Mouse (Mus musculus) heart, adult 18-20 months (tissue): ENCODE results near the gene Rarres2. TPM values are rescaled to one million over a fixed set of nuclear protein-coding genes. Genes with fewer than 3 reads are reported as not detected.

Source experiments
- DNase-seq, 2 experiments: peaks; one replicate each; pipeline ENCODE4 v3.0.0; 2021 to 2022; ENCODE audit warnings: mixed read lengths in 1 of 2
- long read RNA-seq, 2 experiments: library from polyadenylated mRNA; stranded (forward); transcript quantifications; one replicate each; pipeline ENCODE4 v2.0.0; 2021
- total RNA-seq, 2 experiments: library from RNA; stranded (reverse); gene quantifications; 2 replicates each; pipeline ENCODE4 v1.2.3; 2021

The Rarres2 gene
- 10 to 100 TPM; 60.1 to 86.3 TPM for total RNA-seq
- long read RNA-seq, experiment 1, transcript Rarres2-204 (6 exons, 795 nt), result major isoform, 14 of 36 reads
- long read RNA-seq, experiment 1, transcript Rarres2-203 (6 exons, 672 nt), result minor isoform, 6 of 36 reads
- long read RNA-seq, experiment 1, transcript Rarres2-201 (6 exons, 731 nt), result minor isoform, 6 of 36 reads
- long read RNA-seq, experiment 1, transcript Rarres2-205 (6 exons, 681 nt), result minor isoform, 5 of 36 reads
- long read RNA-seq, experiment 1, partial matches to known transcripts, result 4 of 36 reads
- long read RNA-seq, experiment 1, other reads (novel, unspliced or antisense), result 1 of 36 reads
- long read RNA-seq, experiment 2, transcript Rarres2-204 (6 exons, 795 nt), result minor isoform, 9 of 33 reads
- long read RNA-seq, experiment 2, transcript Rarres2-201 (6 exons, 731 nt), result major isoform, 12 of 33 reads
- long read RNA-seq, experiment 2, partial matches to known transcripts, result 5 of 33 reads
- long read RNA-seq, experiment 2, other reads (novel, unspliced or antisense), result 1 of 33 reads

GRCm38 (mm10) chr6:48572572-48573061 is at the start of gene Rarres2:
Gene Rarres2, minus strand, starts transcription at chr6:48572789.
- peak; percentile 79 to 85 for DNase-seq

- DNase-seq, result no peak
These were observed 47.4 kb upstream of the Rarres2 start for GRCm38 (mm10) chr6:48620031-48620430.

- no peak for DNase-seq
These were observed 42.2 kb upstream of the Rarres2 start for GRCm38 (mm10) chr6:48614756-48615155.

DNA sequence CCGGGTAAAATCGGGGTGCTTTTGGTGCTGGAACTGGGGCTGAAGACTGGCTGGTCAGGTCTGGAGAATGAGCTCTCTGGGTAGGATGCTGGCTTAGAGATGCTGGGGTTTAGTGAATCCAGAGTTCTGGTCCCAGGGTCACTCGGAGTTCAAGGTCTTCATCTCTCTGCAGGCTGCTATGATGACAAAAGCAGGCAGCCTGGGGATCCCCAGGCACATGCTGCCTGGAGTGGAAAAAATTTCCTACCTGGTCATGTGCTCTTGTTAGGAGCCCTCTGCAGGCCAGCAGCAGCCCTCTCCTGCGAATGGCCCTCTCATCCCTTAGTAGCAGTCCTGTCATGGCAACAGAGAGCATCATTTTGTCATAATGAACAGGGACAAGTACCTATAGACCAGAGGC is 40.9 kb upstream of the Rarres2 start:
- DNase-seq, result no peak

DNA sequence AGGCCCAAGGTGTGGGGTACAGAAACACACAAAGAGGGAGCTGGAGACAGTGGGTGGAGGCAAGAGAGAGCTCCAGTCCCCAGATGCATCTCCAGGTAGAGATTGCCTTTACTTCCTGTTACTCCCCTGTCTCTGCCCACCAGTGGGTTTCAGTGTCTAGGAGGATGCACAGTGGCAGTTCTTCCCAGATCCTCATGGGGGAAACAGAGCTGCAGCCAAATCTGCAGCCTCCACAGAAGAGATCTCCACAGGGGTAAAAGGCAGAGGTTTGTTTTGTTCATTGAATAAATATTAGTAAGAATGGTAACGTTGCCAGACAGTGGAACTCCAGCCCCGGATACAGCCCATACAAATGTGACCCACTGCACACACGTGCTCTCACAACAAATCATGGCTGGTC is 38.1 kb upstream of the Rarres2 start:
- DNase-seq, result no peak

DNA sequence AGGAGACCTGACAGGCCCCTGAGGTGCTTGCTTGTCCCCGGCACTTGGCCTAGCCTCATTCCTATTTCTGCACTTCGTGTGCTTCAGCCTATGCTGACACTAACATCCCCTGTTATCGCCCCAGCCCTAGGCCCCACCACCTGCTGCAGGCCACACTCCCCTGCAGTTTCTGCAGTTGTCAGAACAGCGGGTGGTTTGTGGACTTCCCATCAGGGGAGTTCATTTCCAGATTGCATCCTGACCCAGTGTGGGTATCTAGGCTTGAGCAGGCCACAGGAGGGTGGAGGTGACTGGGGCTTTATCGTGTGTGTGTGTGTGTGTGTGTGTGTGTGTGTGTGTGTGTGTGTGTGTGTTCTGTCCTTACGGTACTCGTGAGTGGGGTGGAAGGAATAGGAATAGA is 36.9 kb upstream of the Rarres2 start:
- no peak for DNase-seq

DNA sequence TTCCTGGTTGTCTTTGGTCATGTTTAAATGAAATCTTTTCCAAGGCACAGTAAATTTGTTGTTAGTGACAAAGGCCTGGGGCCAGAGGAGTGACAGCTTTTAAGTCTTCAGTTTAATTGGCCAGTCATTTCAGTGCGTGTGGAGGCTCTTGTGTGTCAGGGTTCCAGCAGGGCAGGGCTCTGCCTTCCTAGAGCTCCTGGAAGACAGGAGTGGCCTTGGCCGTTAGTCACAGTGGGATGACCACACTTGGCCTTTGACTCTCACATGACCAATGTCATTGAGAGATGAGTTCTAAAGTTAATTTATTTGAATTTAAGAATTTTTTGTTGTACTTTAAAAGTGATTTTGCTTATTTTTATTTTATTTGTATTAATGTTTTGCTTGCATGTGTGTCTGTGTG is 35.5 kb upstream of the Rarres2 start:
- no peak for DNase-seq

- DNase-seq, result peak in 1 of 2 experiments; percentile 41
These were observed 29.6 kb upstream of the Rarres2 start for GRCm38 (mm10) chr6:48602080-48602741.

GRCm38 (mm10) chr6:48601271-48602079 is 28.9 kb upstream of the Rarres2 start, which contains the start of gene Zfp775:
Gene Zfp775, plus strand, starts transcription at chr6:48602063.
- DNase-seq, result peak; percentile 97 to 98

- DNase-seq, result no peak
These were observed 28.0 kb upstream of the Rarres2 start for GRCm38 (mm10) chr6:48600594-48600993.

- DNase-seq, result no peak
These were observed 24.6 kb upstream of the Rarres2 start for GRCm38 (mm10) chr6:48597233-48597625.

GRCm38 (mm10) chr6:48596545-48597232 is 24.1 kb upstream of the Rarres2 start:
- DNase-seq, result no peak

DNA sequence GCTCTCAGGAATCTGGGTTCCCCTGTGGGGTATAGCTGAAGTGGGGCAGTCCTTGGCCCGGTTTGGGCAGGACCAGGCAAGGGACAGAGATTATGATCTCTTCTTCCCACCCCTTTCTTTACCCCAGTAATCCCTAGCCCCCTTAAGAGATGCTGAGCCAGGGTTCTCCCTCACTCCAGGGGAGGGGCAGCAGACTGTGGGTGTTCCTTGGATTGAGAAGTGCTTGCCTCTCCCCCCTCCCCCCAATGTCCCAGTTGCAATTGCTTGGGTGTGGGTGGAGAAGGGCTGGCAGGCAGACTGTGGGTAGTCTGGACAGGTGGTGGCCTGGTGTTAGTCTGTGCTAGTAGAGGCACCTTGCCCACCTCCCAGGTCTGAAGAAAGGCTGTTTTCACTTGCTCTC is 22.7 kb upstream of the Rarres2 start:
- no peak for DNase-seq

DNA sequence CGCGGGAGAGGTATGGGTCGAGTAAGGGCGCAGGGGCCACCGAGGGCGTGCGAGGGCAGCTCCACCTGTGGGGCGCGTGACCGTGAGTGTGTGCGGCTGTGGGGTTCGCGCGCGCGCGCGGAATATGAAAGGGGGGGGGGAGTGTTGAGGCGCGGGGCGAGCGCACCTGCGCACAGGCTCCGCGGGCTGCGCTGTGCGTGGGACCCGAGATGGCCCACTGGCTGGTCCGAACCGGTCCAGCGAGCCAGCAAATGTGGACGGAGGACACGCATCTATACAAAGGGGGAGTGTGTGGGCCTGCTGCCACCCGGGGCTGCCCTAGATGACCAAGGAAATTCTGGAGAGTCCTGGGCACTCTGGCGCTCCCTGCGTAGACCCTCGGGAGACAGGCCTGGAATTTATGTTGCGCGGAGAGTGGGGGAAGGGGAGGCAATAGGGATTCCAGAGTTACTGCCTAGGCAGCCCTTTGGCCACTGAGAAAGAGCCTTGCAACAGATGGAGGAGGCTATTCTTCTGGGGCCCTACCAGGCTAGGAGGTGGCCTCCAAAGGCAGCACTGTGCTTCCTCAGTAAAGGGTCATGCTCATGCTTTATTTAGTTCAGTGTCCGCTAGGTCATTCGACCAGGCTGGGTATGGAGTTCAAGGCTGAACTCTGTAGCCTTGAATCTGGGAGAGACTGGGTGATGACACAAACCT is 21.6 kb upstream of the Rarres2 start:
- peak; percentile 33 to 60 for DNase-seq

DNA sequence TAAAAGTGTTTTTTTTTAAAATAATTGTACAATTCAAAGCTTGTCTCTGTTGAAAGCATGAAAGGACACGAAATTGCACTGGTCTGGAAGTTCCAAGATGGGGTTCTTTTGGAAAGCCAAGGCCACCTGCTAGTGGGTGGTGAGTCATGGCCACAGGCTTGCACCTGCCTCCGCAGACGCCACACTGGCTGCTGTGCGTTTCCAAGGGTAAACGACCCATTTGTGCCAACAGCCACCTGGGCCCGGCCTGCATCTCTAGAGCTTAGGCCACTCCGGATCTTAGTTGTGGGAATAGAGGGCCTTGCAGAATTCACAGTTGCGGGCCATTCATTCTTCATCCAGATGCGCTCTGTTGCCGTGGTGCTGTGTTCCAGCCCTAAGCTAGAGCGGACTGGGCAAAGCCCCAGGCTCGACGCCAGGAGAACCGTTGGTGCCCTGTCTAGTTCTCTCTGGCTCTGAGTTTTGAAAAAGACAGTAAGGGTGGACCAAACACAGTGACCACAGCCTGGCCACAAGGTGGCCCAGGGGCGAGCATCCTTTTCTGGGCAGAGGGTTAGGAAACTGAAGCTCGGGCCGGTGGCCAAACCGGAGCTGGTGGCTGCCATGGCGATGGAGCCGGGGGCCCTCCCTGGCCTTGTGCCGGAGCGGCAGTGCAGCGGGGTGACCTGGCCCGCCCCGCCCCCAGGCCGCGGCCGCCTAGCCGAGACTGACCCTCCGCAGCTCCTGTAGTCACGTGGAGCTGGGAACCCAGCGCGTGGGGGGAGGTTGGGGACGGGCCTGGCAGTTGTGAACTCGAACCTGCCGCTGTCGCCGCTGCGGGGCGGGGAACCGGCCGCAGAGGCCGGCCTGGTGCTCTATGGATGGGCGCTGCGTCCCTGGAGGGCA is 20.8 kb upstream of the Rarres2 start, which contains the start of the genes Repin1 and Gm44965:
Gene Repin1 (plus strand): TSS at position 726 of the 885 bp plus-strand sequence.
Gene Gm44965 (plus strand): TSS at position 784 of the 885 bp plus-strand sequence.
- peak; percentile 95 to 97 for DNase-seq

GRCm38 (mm10) chr6:48591871-48592270 is 19.3 kb upstream of the Rarres2 start:
- DNase-seq, result no peak

DNA sequence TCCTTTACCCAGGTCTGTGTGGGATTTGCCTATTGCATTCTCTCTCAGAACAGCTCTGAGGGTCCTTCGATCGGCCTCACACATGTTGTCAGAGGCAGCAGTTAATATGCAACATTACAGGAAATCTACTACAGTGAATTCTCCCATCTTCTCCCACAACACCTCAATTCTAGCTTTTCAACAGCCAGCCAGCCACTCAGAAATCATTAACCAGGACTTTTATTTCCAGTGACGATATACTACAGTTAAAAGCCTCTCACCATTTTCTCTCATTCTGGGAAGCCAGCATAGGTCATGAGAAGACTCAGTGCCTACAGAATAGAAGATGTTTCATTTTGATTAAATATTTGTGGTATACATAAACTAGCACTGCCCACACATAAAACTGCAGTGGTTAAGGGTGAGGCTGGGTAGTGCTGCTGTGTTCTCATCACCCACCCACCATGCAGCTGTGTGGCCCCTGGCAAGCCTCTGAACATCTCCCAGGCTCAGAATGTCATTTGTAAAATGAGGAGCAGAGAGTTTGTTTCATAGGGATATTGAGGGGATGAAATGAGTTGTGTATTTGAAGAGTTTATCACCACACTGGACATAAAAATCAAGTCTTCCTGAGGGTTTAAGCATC is 18.7 kb upstream of the Rarres2 start:
- no peak for DNase-seq

- DNase-seq, result no peak
These were observed 16.7 kb upstream of the Rarres2 start, which contains the start of gene Gm45021 for GRCm38 (mm10) chr6:48589194-48589750. Gene Gm45021, plus strand, starts transcription at chr6:48589610.

- peak in 1 of 2 experiments; percentile 78 for DNase-seq
These were observed 9.4 kb upstream of the Rarres2 start for GRCm38 (mm10) chr6:48582037-48582436.
